Mouse (Mus musculus): ENCODE measurements around the gene Rab11fip5.

DNA sequence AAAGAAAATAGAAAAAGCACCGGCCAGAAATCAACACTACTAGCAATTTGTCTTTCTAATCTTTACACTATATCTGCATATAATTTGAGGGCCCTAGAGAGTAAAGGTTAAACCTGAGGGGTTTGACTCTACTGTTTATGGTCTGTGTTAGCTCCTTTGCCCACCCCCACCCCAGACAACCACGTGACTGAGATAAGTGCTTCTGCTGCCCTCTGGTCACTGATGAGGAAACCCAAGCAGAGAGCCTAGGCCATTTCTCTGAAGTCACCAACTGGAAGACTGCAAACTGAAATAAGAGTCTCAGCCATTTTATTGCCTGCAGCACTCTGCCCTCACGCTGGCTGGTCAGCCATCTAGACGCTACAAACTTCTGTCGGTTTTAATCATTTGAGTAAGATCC lies 3.4 kb upstream of the Rab11fip5 start:
- TF ChIP-seq CTCF (conservative IDR thresholded peaks at IDR 0.05; ENCODE audit: low read length): no peak
- TF ChIP-seq POU5F1 (IDR thresholded peaks at IDR 0.05; ENCODE audit: borderline replicate concordance, low read length): no peak
- TF ChIP-seq NANOG (IDR thresholded peaks at IDR 0.05; ENCODE audit: borderline replicate concordance, low read length): no peak

Data from E14TG2a.4 (cell line).